Mouse (Mus musculus) kidney, embryonic 14.5 days (tissue): ENCODE data around the gene Ap5b1. TPM values are rescaled to one million over a fixed set of nuclear protein-coding genes. Genes with fewer than 3 reads are reported as not detected.

Experiments used
- ATAC-seq: fragments of 200-750 bp; cut with Nextera tagmentation; 2 replicates; pipeline ENCODE4 v1.8.0; 2017; ENCODE audit warnings: moderate number of reproducible peaks, mild to moderate bottlenecking, moderate TSS enrichment, moderate library complexity; ENCODE audit not compliant: low FRiP score, low TSS enrichment
- H3K27ac ChIP-seq: fragments of 300-500 bp; sonication (generic); 2 replicates; pipeline ENCODE4 v1.5.1; 2014; ENCODE audit warnings: low read depth, mild to moderate bottlenecking, low read length, moderate library complexity, mixed read lengths
- H3K27me3 ChIP-seq: fragments of 300-500 bp; sonication (generic); 2 replicates; pipeline ENCODE4 v1.6.1; 2014; ENCODE audit warnings: mild to moderate bottlenecking, low read length; ENCODE audit not compliant: control insufficient read depth, insufficient read depth
- H3K36me3 ChIP-seq: fragments of 300-500 bp; sonication (generic); 2 replicates; pipeline ENCODE4 v1.6.1; 2014; ENCODE audit warnings: low read length, mixed read lengths; ENCODE audit not compliant: control insufficient read depth, insufficient read depth
- H3K4me1 ChIP-seq: fragments of 300-500 bp; sonication (generic); 2 replicates; pipeline ENCODE4 v1.6.1; 2014; ENCODE audit warnings: low read length, mixed read lengths; ENCODE audit not compliant: control insufficient read depth, insufficient read depth
- H3K4me2 ChIP-seq: fragments of 300-500 bp; sonication (generic); replicated peaks from 2 replicates; pipeline ENCODE4 v1.6.1; 2014; ENCODE audit warnings: low read depth, mild to moderate bottlenecking, low read length
- H3K4me3 ChIP-seq: fragments of 300-500 bp; sonication (generic); 2 replicates; pipeline ENCODE4 v1.5.1; 2014; ENCODE audit warnings: mild to moderate bottlenecking, low read length
- H3K9ac ChIP-seq: fragments of 300-500 bp; sonication (generic); 2 replicates; pipeline ENCODE4 v1.6.1; 2014; ENCODE audit warnings: low read depth, mild to moderate bottlenecking, low read length, moderate library complexity
- H3K9me3 ChIP-seq: fragments of 300-500 bp; sonication (generic); 2 replicates; pipeline ENCODE4 v1.6.1; 2016; ENCODE audit warnings: low read length; ENCODE audit not compliant: control insufficient read depth
- WGBS: fragments of 180-500 bp; shearing (Covaris S2); extraction: QIAGEN DNeasy Blood & Tissue Kit; methylation state at CpG from one replicate; pipeline ENCODE4 v1.1.7; 2014; 5-methylcytosine and 5-hydroxymethylcytosine counted together
- polyA plus RNA-seq: library from polyadenylated mRNA; unstranded; fragments of >200 nt; fragmentation: Nextera tagmentation; extraction: Ambion mirVana; gene quantifications from 2 replicates; pipeline ENCODE4 v1.2.1, GENCODE M21; 2014

The Ap5b1 gene
- polyA plus RNA-seq, 1 experiment from 2014 or later: 9.2 TPM

GRCm38 (mm10) chr19:5570353-5571246 is 2.8 kb downstream of the Ap5b1 start:
- 88% methylated on average over 32 of the region's 32 CpGs for WGBS
- Histone ChIP-seq H3K27me3 (peaks cover 9% of the 10 kb centered on the region; the same call in 1 of the 2 replicates), H3K4me3 (no peak overlapping the region), H3K4me2 (no peak overlapping the region), H3K9ac (0 out of 2 replicates have a peak overlapping the region, but pooled peaks have one; percentile 4), H3K4me1 (peaks cover 14% of the 10 kb centered on the region), H3K27ac (no peak overlapping the region), H3K36me3 (peaks cover 22% of the 10 kb centered on the region), H3K9me3 (no peaks in the 10 kb centered on the region)
- no peak for ATAC-seq

GRCm38 (mm10) chr19:5571831-5572230 is 4.0 kb downstream of the Ap5b1 start:
- H3K4me2 ChIP-seq: no peak overlapping the region
- no peak overlapping the region for H3K27ac ChIP-seq
- peaks cover under 1% of the 10 kb centered on the region; the same call in 1 of the 2 replicates for H3K27me3 ChIP-seq
- peaks cover 22% of the 10 kb centered on the region for H3K36me3 ChIP-seq
- H3K4me3 ChIP-seq: no peak overlapping the region
- no peaks in the 10 kb centered on the region for H3K9me3 ChIP-seq
- no peak for ATAC-seq
- no peak overlapping the region for H3K9ac ChIP-seq
- H3K4me1 ChIP-seq: peaks cover 4% of the 10 kb centered on the region
- 80% methylated on average over 5 of the region's 5 CpGs for WGBS

GRCm38 (mm10) chr19:5572331-5573125 is 4.7 kb downstream of the Ap5b1 start:
- Histone ChIP-seq H3K4me2 (no peak overlapping the region), H3K4me3 (no peak overlapping the region), H3K27me3 (no peaks in the 10 kb centered on the region), H3K4me1 (no peaks in the 10 kb centered on the region), H3K27ac (no peak overlapping the region), H3K36me3 (peaks cover 22% of the 10 kb centered on the region), H3K9ac (no peak overlapping the region), H3K9me3 (no peaks in the 10 kb centered on the region)
- no peak for ATAC-seq
- WGBS: 86% methylated on average over 19 of the region's 19 CpGs

GRCm38 (mm10) chr19:5575336-5575735 is 7.5 kb downstream of the Ap5b1 start:
- no peaks in the 10 kb centered on the region for H3K4me1 ChIP-seq
- H3K27ac ChIP-seq: no peak overlapping the region
- H3K4me2 ChIP-seq: no peak overlapping the region
- H3K27me3 ChIP-seq: no peaks in the 10 kb centered on the region
- no peak overlapping the region for H3K4me3 ChIP-seq
- no peaks in the 10 kb centered on the region for H3K9me3 ChIP-seq
- no peak overlapping the region for H3K9ac ChIP-seq
- no peak for ATAC-seq
- peaks cover 10% of the 10 kb centered on the region for H3K36me3 ChIP-seq
- 85% methylated on average over 1 of the region's 1 CpGs for WGBS

- no peak overlapping the region for H3K27ac ChIP-seq
- no peak overlapping the region for H3K4me3 ChIP-seq
- ATAC-seq: no peak
- H3K36me3 ChIP-seq: no peaks in the 10 kb centered on the region
- H3K4me2 ChIP-seq: no peak overlapping the region
- no peaks in the 10 kb centered on the region for H3K9me3 ChIP-seq
- H3K27me3 ChIP-seq: no peaks in the 10 kb centered on the region
- no peak overlapping the region for H3K9ac ChIP-seq
- 70% methylated on average over 4 of the region's 4 CpGs for WGBS
- H3K4me1 ChIP-seq: no peaks in the 10 kb centered on the region
Measured at GRCm38 (mm10) chr19:5579971-5580370, 12.1 kb downstream of the Ap5b1 start.

- WGBS: 85% methylated on average over 6 of the region's 6 CpGs
- no peak for ATAC-seq
- H3K9me3 ChIP-seq: no peaks in the 10 kb centered on the region
- H3K27ac ChIP-seq: no peak overlapping the region
- H3K27me3 ChIP-seq: no peaks in the 10 kb centered on the region
- no peaks in the 10 kb centered on the region for H3K36me3 ChIP-seq
- no peaks in the 10 kb centered on the region for H3K4me1 ChIP-seq
- H3K9ac ChIP-seq: no peak overlapping the region
- no peak overlapping the region for H3K4me2 ChIP-seq
- H3K4me3 ChIP-seq: no peak overlapping the region
Measured at GRCm38 (mm10) chr19:5580776-5581175, 13.0 kb downstream of the Ap5b1 start.

- Histone ChIP-seq H3K4me1 (no peaks in the 10 kb centered on the region), H3K4me3 (no peak overlapping the region), H3K9ac (no peak overlapping the region), H3K27me3 (no peaks in the 10 kb centered on the region), H3K36me3 (no peaks in the 10 kb centered on the region), H3K4me2 (no peak overlapping the region), H3K27ac (no peak overlapping the region), H3K9me3 (no peaks in the 10 kb centered on the region)
- WGBS: 73% methylated on average over 2 of the region's 2 CpGs
- no peak for ATAC-seq
Measured at GRCm38 (mm10) chr19:5581995-5582394, 14.2 kb downstream of the Ap5b1 start.

GRCm38 (mm10) chr19:5589159-5589558 is 21.3 kb downstream of the Ap5b1 start:
- ATAC-seq: no peak
- H3K27ac ChIP-seq: no peak overlapping the region
- no peak overlapping the region for H3K9ac ChIP-seq
- no peak overlapping the region for H3K4me3 ChIP-seq
- H3K4me2 ChIP-seq: no peak overlapping the region
- 70% methylated on average over 9 of the region's 9 CpGs for WGBS
- no peaks in the 10 kb centered on the region for H3K27me3 ChIP-seq
- no peaks in the 10 kb centered on the region for H3K9me3 ChIP-seq
- no peaks in the 10 kb centered on the region for H3K4me1 ChIP-seq
- no peaks in the 10 kb centered on the region for H3K36me3 ChIP-seq

GRCm38 (mm10) chr19:5591888-5592287 is 24.1 kb downstream of the Ap5b1 start:
- no peak overlapping the region for H3K4me2 ChIP-seq
- H3K36me3 ChIP-seq: no peaks in the 10 kb centered on the region
- 87% methylated on average over 6 of the region's 6 CpGs for WGBS
- no peak overlapping the region for H3K4me3 ChIP-seq
- no peak overlapping the region for H3K27ac ChIP-seq
- ATAC-seq: no peak
- no peaks in the 10 kb centered on the region for H3K9me3 ChIP-seq
- no peak overlapping the region for H3K9ac ChIP-seq
- H3K27me3 ChIP-seq: no peaks in the 10 kb centered on the region
- no peaks in the 10 kb centered on the region for H3K4me1 ChIP-seq
